In the genomic region with DNA sequence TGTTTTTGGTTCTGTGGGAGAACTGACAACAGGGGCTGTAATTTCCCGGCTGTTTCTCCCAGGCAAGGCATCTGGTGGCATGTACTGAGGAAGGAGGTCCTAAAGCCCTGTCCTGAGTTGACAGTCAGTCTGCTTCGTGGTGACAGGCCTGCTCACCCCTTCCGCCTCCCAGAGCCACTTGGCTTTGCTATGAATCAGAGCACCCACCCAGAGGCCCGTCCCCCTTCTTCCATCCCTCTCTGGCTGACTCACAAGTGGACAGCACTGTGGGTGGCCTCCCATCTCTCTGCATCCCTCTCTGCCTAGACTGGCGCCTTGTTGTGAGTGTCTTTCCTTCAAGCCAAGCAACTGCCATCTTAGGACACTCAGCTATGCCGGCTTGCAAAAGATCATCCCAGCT, we compare ENCODE assay signal across 27 mouse cellular contexts. TPM values are rescaled to one million over a fixed set of nuclear protein-coding genes. Genes with fewer than 3 reads are reported as not detected.
A peak's percentile ranks its signal among the peaks of the same experiment; 100 is the strongest.
DNase-seq lines count a peak whose midpoint lies in the region; ATAC-seq and TF ChIP-seq lines count a peak whose summit lies in the region.
"Had no signal": no experiment of that assay in that cellular context is flagged by ENCODE, and none has a peak within 500 bp of the region (broad histone marks: within the 10 kb centered on the region; RNA-seq: fewer than 3 reads in every experiment).

No protein-coding gene starts in this region.

- no peak overlapping the region for H3K4me3 ChIP-seq in left cerebral cortex, adult 2 months
- H3K4me3 ChIP-seq in myocyte: no peak overlapping the region
- no peak overlapping the region for H3K4me3 ChIP-seq in midbrain, embryonic 10.5 days
- H3K4me3 ChIP-seq in embryonic facial prominence, embryonic 10.5 days: no peak overlapping the region
- H3K4me3 ChIP-seq: embryonic facial prominence, embryonic 12.5 days; embryonic facial prominence, embryonic 15.5 days; heart, embryonic 13.5 days had no signal

- WGBS in midbrain, embryonic 10.5 days: 75% methylated on average over 6 of the region's 6 CpGs
- 78% methylated on average over 6 of the region's 6 CpGs for WGBS in embryonic facial prominence, embryonic 10.5 days

- no peaks in the 10 kb centered on the region for H3K27me3 ChIP-seq in myocyte (ENCODE audit: control insufficient read depth, insufficient read depth, insufficient read length)
- no peaks in the 10 kb centered on the region for H3K27me3 ChIP-seq in midbrain, embryonic 10.5 days (ENCODE audit: low read depth, poor library complexity, severe bottlenecking)
- H3K27me3 ChIP-seq in embryonic facial prominence, embryonic 10.5 days (replicated peaks; ENCODE audit: low read depth, poor library complexity, severe bottlenecking): no peaks in the 10 kb centered on the region
- H3K27me3 ChIP-seq: embryonic facial prominence, embryonic 12.5 days; embryonic facial prominence, embryonic 15.5 days had no signal

- no peaks in the 10 kb centered on the region for H3K36me3 ChIP-seq in myocyte (ENCODE audit: control insufficient read depth, insufficient read depth)
- no peaks in the 10 kb centered on the region for H3K36me3 ChIP-seq in midbrain, embryonic 10.5 days
- H3K36me3 ChIP-seq in embryonic facial prominence, embryonic 10.5 days (replicated peaks): no peaks in the 10 kb centered on the region
- H3K36me3 ChIP-seq: embryonic facial prominence, embryonic 12.5 days; embryonic facial prominence, embryonic 15.5 days; heart, embryonic 13.5 days had no signal

- peak overlapping the region; percentile 3 for H3K4me2 ChIP-seq in myocyte (ENCODE audit: low read depth)
- H3K4me2 ChIP-seq: embryonic facial prominence, embryonic 12.5 days; embryonic facial prominence, embryonic 15.5 days; heart, embryonic 13.5 days; hindbrain, embryonic 14.5 days had no signal

- no peaks in the 10 kb centered on the region for H3K9me3 ChIP-seq in midbrain, embryonic 10.5 days (replicated peaks)
- H3K9me3 ChIP-seq in embryonic facial prominence, embryonic 10.5 days: no peaks in the 10 kb centered on the region
- H3K9me3 ChIP-seq: embryonic facial prominence, embryonic 12.5 days; embryonic facial prominence, embryonic 15.5 days; heart, embryonic 13.5 days had no signal

- no peaks in the 10 kb centered on the region for H3K79me2 ChIP-seq in myocyte (ENCODE audit: control insufficient read depth, insufficient read depth)

- ATAC-seq in frontal cortex, adult (ENCODE audit: low TSS enrichment): peak; percentile 60; the same call in 1 of the 2 replicates
- ATAC-seq: forebrain, embryonic 14.5 days; forebrain, postnatal 0 days; hindbrain, postnatal 0 days; inflammation-experienced regulatory T-cells, adult 6 months; intestine, embryonic 16.5 days; Patski had no signal

- DNase-seq in frontal cortex, postnatal 14 days (ENCODE audit: low spot score in 2 of 2): no peak
- no peak for DNase-seq in left cerebral cortex, adult 2 months (ENCODE audit: extremely low spot score in 1 of 2, low spot score in 2 of 2)
- DNase-seq in left cerebral cortex, postnatal 10 days (ENCODE audit: extremely low spot score in 1 of 2, low spot score in 2 of 2): no peak
- peak; percentile 33 for DNase-seq in 3T3-L1 (ENCODE audit: low read depth, low spot score)
- DNase-seq in midbrain, embryonic 10.5 days (ENCODE audit: low spot score): no peak
- no peak for DNase-seq in embryonic facial prominence, embryonic 10.5 days (ENCODE audit: low spot score)
- DNase-seq: adrenal gland, postnatal 25 days; cerebellum, adult 18-20 months; cerebellum, adult 9-10 months; cerebellum, postnatal 14 days; forebrain, postnatal 0 days; gastrocnemius, postnatal 10 days; gastrocnemius, postnatal 36 days; heart, adult 11 months; heart, postnatal 14 days; heart, postnatal 4 days had no signal

- intact Hi-C loops in left cerebral cortex, adult 2 months (cut with DNase I): no loop called here
- intact Hi-C loops in left cerebral cortex, postnatal 10 days (cut with DNase I): no loop called here

- H3ac ChIP-seq in myocyte (ENCODE audit: control insufficient read depth, insufficient read length): no peak overlapping the region

- H3K27ac ChIP-seq in left cerebral cortex, adult 2 months: peak overlapping the region; percentile 44
- no peak overlapping the region for H3K27ac ChIP-seq in midbrain, embryonic 10.5 days (replicated peaks)
- no peak overlapping the region for H3K27ac ChIP-seq in embryonic facial prominence, embryonic 10.5 days (replicated peaks)
- H3K27ac ChIP-seq: embryonic facial prominence, embryonic 12.5 days; embryonic facial prominence, embryonic 15.5 days; heart, embryonic 13.5 days; hindbrain, embryonic 14.5 days; hindbrain, postnatal 0 days had no signal

- no peak for TF ChIP-seq POLR2A in myocyte (IDR thresholded peaks at IDR 0.05; ENCODE audit: insufficient read length, low read depth)

- no peaks in the 10 kb centered on the region for H3K4me1 ChIP-seq in midbrain, embryonic 10.5 days
- 0 out of 2 replicates have a peak, but pooled peaks cover 4% of the 10 kb centered on the region for H3K4me1 ChIP-seq in embryonic facial prominence, embryonic 10.5 days
- H3K4me1 ChIP-seq: embryonic facial prominence, embryonic 12.5 days; embryonic facial prominence, embryonic 15.5 days; heart, embryonic 13.5 days had no signal

- TF ChIP-seq CTCF in left cerebral cortex, adult 2 months (IDR thresholded peaks at IDR 0.05): no peak

TF ChIP-seq in myocyte, 11 proteins besides CTCF, POLR2A, EP300 and RAD21:
- TF ChIP-seq POLR2AphosphoS2 (IDR thresholded peaks at IDR 0.05; ENCODE audit: insufficient read length, low read depth) (no peak), MYOD1 (IDR thresholded peaks at IDR 0.05; ENCODE audit: control insufficient read depth in 1 of 3, insufficient read length in 2 of 3, low read depth in 2 of 3) (peak in 1 of 3 experiments; percentile 3)
TF ChIP-seq in myocyte: peak in this region for 1.

RNA-seq across cellular contexts. Expression of a gene that starts 51.0 kb away (rescaled TPM):
- 10 to 100 TPM; 49.5 to 51.4 TPM for total RNA-seq in left cerebral cortex, adult 2 months (2021)
- total RNA-seq in left cerebral cortex, postnatal 10 days (2021): 10 to 100 TPM; 86.5 to 93.9 TPM
- polyA plus RNA-seq in myocyte (2012; fragmentation: generic; extraction: Trizol): 23.0 TPM
- polyA plus RNA-seq in midbrain, embryonic 10.5 days (2016; fragmentation: Nextera tagmentation; extraction: Ambion mirVana): 106 and 132 TPM in 2 replicates
- polyA plus RNA-seq in embryonic facial prominence, embryonic 10.5 days (2016; fragmentation: Nextera tagmentation; extraction: Ambion mirVana): 71.4 and 73.5 TPM in 2 replicates
